In the genomic region with DNA sequence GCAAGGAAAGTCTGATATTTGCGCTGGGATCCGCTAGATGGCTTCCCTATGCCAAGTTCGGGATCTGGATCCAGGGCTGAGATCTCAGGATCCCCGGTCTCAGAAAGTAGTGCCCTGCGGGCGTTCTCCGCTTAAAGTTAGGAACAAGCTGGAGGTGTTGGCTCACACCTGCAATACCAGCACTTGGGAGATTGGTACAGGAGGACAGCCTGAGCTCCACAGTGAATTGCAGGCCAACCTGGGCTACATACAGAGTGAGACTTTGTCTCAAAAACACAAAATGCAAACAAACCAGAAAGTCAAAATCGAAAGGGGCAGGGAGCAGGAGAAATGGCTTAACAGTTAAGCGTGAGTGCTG, we compare ENCODE assay signal across 8 mouse cellular contexts. TPM values are rescaled to one million over a fixed set of nuclear protein-coding genes. Genes with fewer than 3 reads are reported as not detected.
DNase-seq lines count a peak whose midpoint lies in the region; ATAC-seq and TF ChIP-seq lines count a peak whose summit lies in the region.

No protein-coding gene starts in this region.

- H3K27me3 ChIP-seq in intestine, embryonic 16.5 days (replicated peaks; ENCODE audit: control insufficient read depth, insufficient read depth, low read length), result peaks cover 21% of the 10 kb centered on the region
- peaks cover 34% of the 10 kb centered on the region for H3K27me3 ChIP-seq in neural tube, embryonic 13.5 days

- intact Hi-C loops in left cerebral cortex, adult 2 months (cut with DNase I), result no loop called here

- TF ChIP-seq CTCF in left cerebral cortex, adult 2 months (IDR thresholded peaks at IDR 0.05), result no peak; the same call in 1 of the 2 replicates
- no peak for TF ChIP-seq CTCF in embryonic fibroblast, embryonic 13.5 days (IDR thresholded peaks at IDR 0.05; ENCODE audit: borderline replicate concordance, insufficient read depth, low read length)

- no peak for ATAC-seq in intestine, embryonic 16.5 days
- ATAC-seq in neural tube, embryonic 13.5 days (ENCODE audit: low read depth), result no peak; the same call in 1 of the 2 replicates

- TF ChIP-seq POLR2A in embryonic fibroblast, embryonic 13.5 days (IDR thresholded peaks at IDR 0.05; ENCODE audit: low read depth, low read length), result no peak

- DNase-seq in left cerebral cortex, adult 2 months (ENCODE audit: extremely low spot score in 1 of 2, low spot score in 2 of 2), result no peak
- no peak for DNase-seq in left cerebral cortex, adult 18-20 months (ENCODE audit: low spot score in 2 of 2)
- no peak for DNase-seq in layer of hippocampus, adult 9-11 months
- DNase-seq in adrenal gland, postnatal 36 days, result no peak
- no peak for DNase-seq in spleen, postnatal 14 days (ENCODE audit: low spot score in 2 of 2)

- H3K36me3 ChIP-seq in intestine, embryonic 16.5 days (ENCODE audit: control insufficient read depth, insufficient read depth, low read length), result no peaks in the 10 kb centered on the region
- H3K36me3 ChIP-seq in neural tube, embryonic 13.5 days, result no peaks in the 10 kb centered on the region

- peak overlapping the region; percentile 97 for H3K4me2 ChIP-seq in intestine, embryonic 16.5 days (ENCODE audit: low read depth, low read length)
- peak overlapping the region; percentile 76 for H3K4me2 ChIP-seq in neural tube, embryonic 13.5 days

- no peaks in the 10 kb centered on the region for H3K9me3 ChIP-seq in intestine, embryonic 16.5 days (ENCODE audit: control insufficient read depth, low read length)
- H3K9me3 ChIP-seq in neural tube, embryonic 13.5 days, result no peaks in the 10 kb centered on the region

- H3K4me1 ChIP-seq in embryonic fibroblast, embryonic 13.5 days (ENCODE audit: control insufficient read depth, insufficient read depth, low read length), result no peaks in the 10 kb centered on the region
- peaks cover 4% of the 10 kb centered on the region for H3K4me1 ChIP-seq in intestine, embryonic 16.5 days (ENCODE audit: control insufficient read depth, insufficient read depth, low read length)
- peaks cover 12% of the 10 kb centered on the region for H3K4me1 ChIP-seq in neural tube, embryonic 13.5 days (replicated peaks)

- peak overlapping the region; percentile 92 for H3K27ac ChIP-seq in left cerebral cortex, adult 2 months
- no peak overlapping the region for H3K27ac ChIP-seq in embryonic fibroblast, embryonic 13.5 days (ENCODE audit: insufficient read depth, low read length)
- H3K27ac ChIP-seq in intestine, embryonic 16.5 days (ENCODE audit: low read length), result no peak overlapping the region
- peak overlapping the region; percentile 85 for H3K27ac ChIP-seq in neural tube, embryonic 13.5 days (replicated peaks)

- WGBS in intestine, embryonic 16.5 days, result 16% methylated on average over 9 of the region's 9 CpGs
- 18% methylated on average over 9 of the region's 9 CpGs for WGBS in neural tube, embryonic 13.5 days

- H3K4me3 ChIP-seq in left cerebral cortex, adult 2 months, result peak overlapping the region; percentile 60
- peak overlapping the region; percentile 7 for H3K4me3 ChIP-seq in embryonic fibroblast, embryonic 13.5 days (ENCODE audit: insufficient read depth, low read length)
- peak overlapping the region; percentile 56 for H3K4me3 ChIP-seq in intestine, embryonic 16.5 days (ENCODE audit: low read length)
- peak overlapping the region; percentile 50 for H3K4me3 ChIP-seq in neural tube, embryonic 13.5 days

- peak overlapping the region; percentile 51 for H3K9ac ChIP-seq in intestine, embryonic 16.5 days (ENCODE audit: low read depth, low read length)
- peak overlapping the region; percentile 77 for H3K9ac ChIP-seq in neural tube, embryonic 13.5 days

RNA-seq across cellular contexts. Expression of a gene that starts 12.9 kb away (rescaled TPM):
- total RNA-seq in left cerebral cortex, adult 2 months (2021), result under 1 TPM; 0.41 to 0.84 TPM
- under 1 TPM; 0.60 to 0.70 TPM for total RNA-seq in left cerebral cortex, adult 18-20 months (2021)
- polyA plus RNA-seq in embryonic fibroblast, embryonic 13.5 days (2011; ENCODE audit: insufficient read length, low read depth, missing spikeins), result not detected in 2 replicates
- 0.10 and 0.39 TPM in 2 replicates for polyA plus RNA-seq in intestine, embryonic 16.5 days (2015; fragmentation: Nextera tagmentation; extraction: Ambion mirVana)
- 0.17 and 0.22 TPM in 2 replicates for polyA plus RNA-seq in neural tube, embryonic 13.5 days (2015; fragmentation: Nextera tagmentation; extraction: Ambion mirVana)
- total RNA-seq in adrenal gland, postnatal 36 days (2021), result 1 to 10 TPM in 1 of 2 experiments, under 1 TPM in 1; 0.26 to 4.1 TPM

RNA-seq across cellular contexts. Expression of a gene that starts 19.2 kb away (rescaled TPM):
- 1 to 10 TPM; 2.1 to 3.5 TPM for total RNA-seq in left cerebral cortex, adult 2 months (2021)
- total RNA-seq in left cerebral cortex, adult 18-20 months (2021), result 1 to 10 TPM; 1.9 to 2.0 TPM
- not detected in 2 replicates for polyA plus RNA-seq in embryonic fibroblast, embryonic 13.5 days (2011; ENCODE audit: insufficient read length, low read depth, missing spikeins)
- 0.06 and 0.12 TPM in 2 replicates for polyA plus RNA-seq in intestine, embryonic 16.5 days (2015; fragmentation: Nextera tagmentation; extraction: Ambion mirVana)
- 0.52 and 0.72 TPM in 2 replicates for polyA plus RNA-seq in neural tube, embryonic 13.5 days (2015; fragmentation: Nextera tagmentation; extraction: Ambion mirVana)
- total RNA-seq in adrenal gland, postnatal 36 days (2021), result under 1 TPM in 1 of 2 experiments, not detected in 1; 0.16 TPM

RNA-seq across cellular contexts. Expression of a gene that starts 42.5 kb away (rescaled TPM):
- total RNA-seq in left cerebral cortex, adult 2 months (2021), result 10 to 100 TPM; 59.8 to 66.7 TPM
- 10 to 100 TPM; 67.7 to 70.2 TPM for total RNA-seq in left cerebral cortex, adult 18-20 months (2021)
- polyA plus RNA-seq in embryonic fibroblast, embryonic 13.5 days (2011; ENCODE audit: insufficient read length, low read depth, missing spikeins), result 13.2 and 13.7 TPM in 2 replicates
- polyA plus RNA-seq in intestine, embryonic 16.5 days (2015; fragmentation: Nextera tagmentation; extraction: Ambion mirVana), result 39.7 and 42.8 TPM in 2 replicates
- 38.7 and 44.0 TPM in 2 replicates for polyA plus RNA-seq in neural tube, embryonic 13.5 days (2015; fragmentation: Nextera tagmentation; extraction: Ambion mirVana)
- 100 to 1,000 TPM in 1 of 2 experiments, 10 to 100 TPM in 1; 42.9 to 150 TPM for total RNA-seq in adrenal gland, postnatal 36 days (2021)

Comparison
In these comparisons a context has a peak if more than half of its experiments do, and no peak if none do; other contexts are left out.
1. H3K27ac ChIP-seq: peak in left cerebral cortex, adult 2 months (single experiment) and neural tube, embryonic 13.5 days (single experiment); none in embryonic fibroblast, embryonic 13.5 days (single experiment) and intestine, embryonic 16.5 days (single experiment).
2. H3K4me3 ChIP-seq: peak in every context shown above with its lines; median percentile 60 in left cerebral cortex, adult 2 months; 56 in intestine, embryonic 16.5 days; 50 in neural tube, embryonic 13.5 days; 7 in embryonic fibroblast, embryonic 13.5 days.